Mouse (Mus musculus) cerebellum, adult (tissue): Measurements from ENCODE around the gene Dab2.

Source experiments
- ATAC-seq: cut with Nextera tagmentation; 2 replicates; pipeline ENCODE4 v1.9.2; 2017; ENCODE audit warnings: mild to moderate bottlenecking, moderate library complexity, mixed read lengths; ENCODE audit not compliant: insufficient number of reproducible peaks, low FRiP score, low TSS enrichment

The Dab2 gene

GRCm38 (mm10) chr15:6299554-6299953, at the start of gene Dab2:
Dab2 (plus strand) TSS chr15:6299788.
- ATAC-seq: no peak

DNA sequence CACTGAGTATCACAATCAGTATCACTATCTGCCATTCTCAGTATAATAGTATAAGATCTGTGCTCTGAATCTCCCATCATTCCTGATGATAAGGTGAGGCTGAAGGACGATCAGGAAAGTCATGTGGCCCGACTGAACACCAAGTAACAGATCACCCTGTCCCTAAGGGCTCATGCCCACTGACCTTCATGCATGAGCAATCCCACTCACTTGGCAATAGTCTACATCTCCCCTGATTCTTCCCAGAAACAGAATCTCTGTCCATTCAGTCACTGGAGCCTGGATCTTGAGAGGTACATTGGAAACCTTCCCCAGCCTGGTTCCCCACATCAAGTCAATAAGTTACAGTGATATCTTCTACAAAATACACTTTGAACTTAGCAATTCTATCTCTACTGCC, 46.1 kb upstream of the Dab2 start:
- no peak for ATAC-seq

DNA sequence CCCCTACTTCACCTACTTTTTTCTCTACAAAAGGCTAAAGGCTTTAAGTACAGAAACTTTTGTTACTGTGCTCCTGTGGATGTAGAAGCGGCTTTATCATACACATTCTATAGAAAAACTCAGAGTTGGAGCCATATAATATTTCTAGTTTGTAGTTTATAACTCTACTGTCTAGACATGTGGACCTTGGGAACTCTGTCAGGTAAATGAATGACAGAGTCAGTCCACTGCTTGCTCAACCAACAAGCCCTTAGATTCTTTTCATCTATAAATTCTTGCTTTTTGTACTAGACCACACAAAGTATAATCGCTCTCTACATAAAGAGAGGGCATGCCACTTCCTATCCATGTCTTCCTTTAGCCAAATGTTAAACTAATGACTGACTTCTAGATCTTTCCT, 45.2 kb upstream of the Dab2 start:
- no peak for ATAC-seq

- no peak for ATAC-seq
Measured at GRCm38 (mm10) chr15:6257049-6257448, 42.5 kb upstream of the Dab2 start.

GRCm38 (mm10) chr15:6259957-6260740, 39.4 kb upstream of the Dab2 start:
- no peak for ATAC-seq

DNA sequence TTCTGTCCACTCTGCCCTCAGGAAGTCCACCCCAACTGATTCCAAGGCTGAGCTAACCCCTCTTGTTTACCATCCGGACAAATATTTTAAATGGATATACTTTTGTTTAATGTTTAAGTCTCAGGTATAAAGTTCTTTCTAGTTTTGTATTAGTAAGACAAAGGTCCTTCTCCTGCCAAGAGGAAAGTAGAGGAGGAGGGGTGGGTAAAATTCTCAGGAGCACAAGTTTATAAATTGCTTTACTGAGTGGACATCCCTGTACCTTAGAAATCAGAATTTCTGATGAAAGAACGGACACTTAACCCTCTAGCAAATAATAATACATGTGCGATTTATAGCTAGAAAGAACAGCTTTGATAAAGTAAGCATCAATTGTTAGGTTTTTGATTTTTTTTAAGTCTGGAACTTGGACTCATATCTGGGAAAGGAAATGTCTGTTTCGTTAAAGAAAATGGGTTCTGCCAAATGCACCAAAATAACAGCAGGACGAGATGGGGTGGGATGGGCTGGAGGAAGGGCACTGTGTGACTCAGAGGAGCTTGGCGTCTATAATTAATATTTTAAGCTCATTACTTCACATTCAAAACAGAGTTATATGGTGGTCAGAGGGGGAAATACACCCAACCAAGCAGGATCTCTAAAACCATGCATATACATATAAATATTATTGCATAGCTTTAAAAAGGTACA, 38.7 kb upstream of the Dab2 start:
- ATAC-seq: no peak

DNA sequence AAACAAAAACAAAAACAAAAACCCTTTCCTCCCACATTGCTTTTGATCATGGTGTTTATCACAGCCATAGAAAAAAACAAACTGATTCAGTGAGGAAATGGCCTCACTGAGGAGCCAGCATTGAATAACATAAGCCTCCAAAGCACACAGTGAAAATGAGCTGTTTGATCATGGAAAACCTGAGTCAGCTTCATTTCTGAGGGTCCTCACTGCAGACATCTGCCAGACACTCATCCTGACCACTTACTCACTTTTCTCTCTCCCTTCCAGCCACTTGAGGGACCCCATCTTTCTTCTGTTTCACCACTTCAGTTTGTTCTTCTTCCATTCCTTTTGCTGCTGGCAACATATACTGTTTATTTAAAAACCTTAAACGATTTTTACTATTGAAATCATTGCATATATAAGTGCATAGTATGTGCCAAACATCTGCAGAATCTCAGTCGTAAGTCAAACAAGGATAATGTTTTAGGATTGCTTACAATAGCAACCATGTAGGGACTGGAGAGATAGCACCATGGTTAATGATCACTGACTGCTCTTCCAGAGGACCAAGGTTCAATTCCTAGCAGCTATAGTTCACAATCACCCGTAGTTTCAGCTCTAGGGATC, 32.3 kb upstream of the Dab2 start:
- ATAC-seq: no peak

DNA sequence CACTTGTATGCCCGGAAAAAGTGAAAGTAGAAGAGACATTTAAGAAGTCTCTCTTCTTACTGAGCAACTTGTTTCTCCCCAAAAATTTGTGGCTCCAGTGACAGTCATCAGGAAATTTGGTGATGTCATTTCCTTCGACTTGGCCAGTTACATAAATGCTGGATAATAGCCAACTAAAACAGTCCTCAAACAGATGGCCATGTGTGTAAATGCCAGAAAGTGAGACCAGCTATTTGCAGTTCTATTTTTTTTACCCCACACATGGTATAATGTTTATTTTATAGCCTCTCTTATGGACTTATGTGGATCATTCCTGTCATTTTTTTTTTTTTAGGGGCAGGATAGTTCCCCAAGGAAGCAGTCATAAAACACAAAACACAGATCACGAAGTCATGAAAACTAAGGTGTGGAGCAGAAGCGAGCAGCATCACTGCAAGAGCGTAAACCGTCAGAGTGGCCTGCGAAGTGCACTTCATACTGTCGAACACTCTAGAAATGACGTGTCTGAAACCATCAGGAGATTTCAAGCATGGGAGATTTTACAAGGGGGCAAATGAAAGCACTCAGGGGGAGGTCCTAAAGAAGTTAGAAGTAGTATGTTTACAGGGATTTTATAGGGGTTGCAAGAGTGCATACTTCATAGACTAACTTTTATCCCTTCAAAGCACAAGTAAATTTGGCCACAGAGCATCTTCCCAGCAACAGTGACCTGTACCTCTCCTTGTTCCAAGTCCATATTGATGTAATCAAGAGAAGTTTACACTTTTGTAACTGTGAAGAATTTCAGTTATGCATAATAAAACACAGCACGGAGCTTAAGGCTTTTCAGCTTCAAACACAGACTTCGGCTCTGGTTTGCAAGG, 20.8 kb upstream of the Dab2 start:
- ATAC-seq: no peak

DNA sequence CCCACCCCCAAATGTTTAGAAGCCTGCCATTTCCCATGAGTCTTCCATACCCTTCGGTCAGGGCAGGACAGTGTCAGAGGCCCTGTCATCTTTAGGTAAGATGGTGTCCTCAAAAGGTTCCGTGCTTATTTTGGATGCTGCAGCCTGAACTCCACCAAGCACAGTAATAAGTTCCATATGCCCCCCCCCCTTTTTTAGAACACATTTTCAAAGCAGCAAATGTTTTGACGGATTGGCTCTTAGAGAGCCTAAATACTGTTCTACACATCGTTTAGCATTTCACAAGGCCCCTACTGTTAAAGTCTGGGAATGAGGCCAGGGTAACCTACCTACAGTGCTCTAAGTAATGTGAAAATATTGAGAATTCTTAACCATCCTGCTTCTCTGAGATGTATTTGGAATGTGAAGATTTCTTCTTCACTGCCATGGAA, 19.6 kb upstream of the Dab2 start:
- ATAC-seq: no peak

- ATAC-seq: no peak
Measured at GRCm38 (mm10) chr15:6283249-6283648, 16.3 kb upstream of the Dab2 start.

DNA sequence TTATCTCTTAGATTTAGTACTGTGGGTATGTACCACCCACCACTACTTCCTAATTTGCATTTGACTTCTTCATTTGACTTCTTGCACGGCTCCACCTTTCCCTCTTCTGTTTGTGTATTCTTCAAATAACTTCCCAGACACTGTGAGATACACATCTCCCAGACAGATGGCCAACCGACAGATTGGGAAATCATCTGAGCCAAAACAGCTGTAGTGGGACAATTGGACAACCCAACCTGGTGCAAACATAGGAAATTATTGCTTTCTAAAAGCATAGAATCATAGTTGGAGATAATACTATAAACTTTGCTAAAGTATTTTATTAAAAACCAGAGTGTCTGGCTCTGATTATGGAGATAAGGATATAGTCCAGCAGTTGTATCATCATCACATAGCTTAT, 3.5 kb upstream of the Dab2 start:
- no peak for ATAC-seq

DNA sequence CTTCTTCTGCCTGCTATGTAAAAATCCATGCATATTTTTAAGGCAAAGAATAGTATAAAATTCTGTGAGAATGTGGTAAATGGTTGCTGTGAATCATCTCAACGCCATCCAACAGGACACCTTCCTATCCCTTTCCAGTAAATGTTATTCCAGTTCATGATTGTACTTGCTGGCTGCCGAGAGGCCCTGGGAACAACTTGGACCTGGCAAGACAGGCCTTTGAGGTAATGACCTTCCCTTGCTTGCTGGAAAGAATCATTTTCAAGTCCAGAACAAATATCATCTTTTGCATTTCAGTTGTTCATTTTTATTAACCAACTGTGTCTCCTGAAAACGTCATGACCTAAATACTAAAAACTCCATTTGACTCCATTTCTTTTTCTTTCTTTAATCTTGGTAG, 862 bp upstream of the Dab2 start:
- no peak for ATAC-seq

GRCm38 (mm10) chr15:6302219-6302618, 2.6 kb downstream of the Dab2 start:
- ATAC-seq: no peak

- ATAC-seq: no peak
Measured at GRCm38 (mm10) chr15:6303822-6304221, 4.2 kb downstream of the Dab2 start.

DNA sequence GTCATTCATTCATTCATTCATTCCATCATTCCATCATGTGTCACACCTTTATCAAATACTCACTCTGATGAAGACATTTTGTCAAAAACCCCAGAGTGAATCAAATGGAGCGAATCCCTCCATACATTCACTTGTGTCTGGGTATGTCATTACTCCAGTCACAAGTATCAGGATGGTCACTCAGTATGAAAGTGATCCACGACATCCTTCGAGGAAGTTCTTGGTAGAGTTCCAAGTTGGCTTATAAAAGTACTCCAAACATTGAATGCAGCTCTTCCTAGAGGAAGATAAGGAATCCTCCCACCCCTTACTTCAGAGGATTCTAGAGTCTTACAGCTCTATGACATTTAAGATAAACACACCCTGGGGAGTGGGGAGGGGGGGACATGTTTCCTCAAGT, 10.0 kb downstream of the Dab2 start:
- no peak for ATAC-seq

DNA sequence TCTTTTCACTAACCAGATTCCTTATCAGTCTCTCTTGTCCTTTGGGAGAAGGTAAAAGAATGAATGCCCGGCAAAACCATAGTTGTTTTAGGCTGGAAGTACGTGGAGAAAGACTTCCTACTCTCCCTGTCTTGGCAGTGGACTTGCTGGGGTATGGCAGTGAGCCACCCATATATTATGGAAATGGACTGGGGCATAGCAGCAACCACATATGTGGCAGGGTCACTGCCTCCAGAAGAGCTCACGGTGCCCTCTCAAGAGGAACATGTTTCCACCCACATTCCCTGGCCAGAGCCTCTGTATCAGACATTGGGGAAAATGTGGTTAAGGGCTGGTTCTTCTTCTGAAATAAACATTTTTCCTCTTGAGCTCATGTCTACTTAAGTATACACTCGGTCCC, 10.8 kb downstream of the Dab2 start:
- no peak for ATAC-seq

DNA sequence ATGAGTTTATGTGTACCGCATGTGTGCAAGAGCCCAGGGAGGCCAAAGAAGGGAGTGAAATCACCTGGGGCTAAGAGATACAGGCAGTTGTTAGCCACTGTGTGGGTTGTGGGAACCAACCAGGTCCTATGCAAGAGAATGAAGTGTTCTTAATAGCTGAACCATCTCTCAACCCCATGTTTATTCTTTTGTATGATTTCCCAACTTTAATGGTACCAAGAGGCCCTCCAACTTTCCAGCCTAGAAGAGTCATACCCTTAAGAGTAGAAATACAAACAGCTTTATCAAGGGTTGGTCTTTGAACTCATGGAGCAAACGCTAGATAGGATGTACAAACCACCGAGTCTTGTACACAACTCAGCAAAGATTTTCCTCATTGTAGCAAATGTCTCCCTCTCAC, 12.8 kb downstream of the Dab2 start:
- no peak for ATAC-seq

DNA sequence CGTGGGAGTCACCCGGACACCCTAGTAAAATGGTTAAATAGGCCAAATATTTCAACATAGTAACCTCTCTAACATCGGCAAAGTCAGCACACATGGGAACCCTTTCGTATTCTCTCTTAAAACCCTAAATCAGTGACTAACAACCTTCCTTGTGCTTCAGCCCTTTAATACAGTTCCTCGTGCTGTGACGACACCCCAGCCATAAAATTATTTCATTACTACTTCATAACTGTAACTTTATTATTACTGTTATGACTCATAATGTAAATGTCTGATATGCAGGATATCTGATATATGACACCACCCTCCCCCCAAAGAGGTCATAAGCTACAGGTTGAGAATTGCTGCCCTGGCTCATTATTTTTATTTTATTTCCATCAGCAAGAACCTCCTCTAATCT, 19.8 kb downstream of the Dab2 start:
- no peak for ATAC-seq

DNA sequence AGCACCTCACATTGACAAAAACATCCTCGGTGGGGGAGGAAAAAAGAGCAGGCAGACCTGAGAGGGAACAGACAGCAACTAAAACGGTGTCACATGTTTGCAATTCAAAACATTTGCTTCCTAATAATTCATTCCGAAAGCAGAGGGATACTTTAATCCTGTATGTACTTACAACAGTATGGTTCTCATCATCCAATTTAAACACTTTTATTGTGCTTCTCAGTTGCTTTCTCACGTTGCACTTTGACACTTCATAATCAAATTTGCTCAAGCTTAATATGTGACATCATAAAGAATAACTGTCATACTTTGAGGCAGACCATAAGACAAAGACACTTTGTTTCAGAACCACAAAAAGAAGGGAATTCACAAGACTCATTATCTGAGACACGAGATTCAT, 20.9 kb downstream of the Dab2 start:
- no peak for ATAC-seq

DNA sequence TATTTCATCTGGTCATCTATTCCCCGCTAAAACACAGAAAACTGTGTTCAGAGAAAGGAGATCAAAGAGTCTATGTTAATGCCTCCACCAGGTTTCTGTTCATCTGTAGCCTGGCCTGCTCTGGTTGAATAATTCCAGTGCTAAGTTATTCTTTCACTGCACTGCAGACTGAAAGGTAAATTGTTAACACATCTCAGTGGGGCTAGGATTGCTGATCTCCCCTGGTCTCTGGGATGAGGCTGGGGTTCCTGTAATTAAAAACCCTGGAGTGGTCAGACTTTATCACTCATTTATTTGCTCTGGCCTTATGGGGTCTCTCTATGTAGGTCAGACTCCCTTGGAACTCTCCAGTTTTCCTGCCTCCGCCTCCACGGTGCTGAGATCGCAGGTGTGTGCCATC, 21.7 kb downstream of the Dab2 start:
- ATAC-seq: no peak

- ATAC-seq: no peak
Measured at GRCm38 (mm10) chr15:6322311-6322710, 22.7 kb downstream of the Dab2 start.
